Mouse (Mus musculus) heart, postnatal 0 days (tissue): ENCODE measurements around the gene Emid1.

Experiments used
- CTCF ChIP-seq: IDR thresholded peaks from 2 replicates; pipeline ENCODE4 v1.5.1; 2016; ENCODE audit warnings: antibody characterized with exemption, control low read depth, low read depth
- EP300 ChIP-seq: IDR thresholded peaks from 2 replicates; pipeline ENCODE4 v1.6.1; 2016; ENCODE audit warnings: antibody characterized with exemption, low read depth

GRCm38 (mm10) chr11:5091706-5092105 is 60.4 kb downstream of the Emid1 start:
- peak; percentile 35; the same call in 1 of the 2 replicates for TF ChIP-seq CTCF
- TF ChIP-seq EP300, result no peak
